Mouse (Mus musculus): ENCODE results near the gene Tex9. TPM values are rescaled to one million over a fixed set of nuclear protein-coding genes. Genes with fewer than 3 reads are reported as not detected.
A peak's percentile ranks its signal among the peaks of the same experiment; 100 is the strongest.

The Tex9 gene
- polyA plus RNA-seq, 1 experiment from 2014 or later = 44.5 TPM

DNA sequence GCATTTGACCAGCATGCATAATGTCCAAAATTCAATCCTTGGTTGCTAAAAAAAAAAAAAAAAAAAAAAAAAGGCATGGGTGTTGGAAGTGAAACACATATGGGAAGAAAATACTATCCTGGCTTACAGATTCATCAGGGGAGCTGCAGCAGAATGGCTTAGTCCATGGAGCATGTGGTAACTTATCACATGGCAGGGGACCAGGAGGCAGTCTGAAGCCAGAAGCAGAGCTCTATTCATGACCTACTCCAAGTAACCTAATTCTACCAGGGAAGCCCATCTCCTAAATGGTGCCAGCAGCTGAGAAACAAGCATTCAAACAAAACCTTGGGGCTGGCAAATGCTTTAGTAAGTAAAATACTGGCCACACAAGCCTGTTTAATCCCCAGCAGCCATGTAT is 27.2 kb upstream of the Tex9 start:
- Histone ChIP-seq H3K9ac (no peak overlapping the region), H3K4me2 (no peak overlapping the region), H3K27me3 (no peaks in the 10 kb centered on the region), H3K4me3 (no peak overlapping the region), H3K36me3 (no peaks in the 10 kb centered on the region), H3K4me1 (no peaks in the 10 kb centered on the region), H3K27ac (no peak overlapping the region), H3K9me3 (no peaks in the 10 kb centered on the region)
- ATAC-seq (ENCODE audit: insufficient number of reproducible peaks, insufficient read depth, low FRiP score, low TSS enrichment, low read depth) = no peak

DNA sequence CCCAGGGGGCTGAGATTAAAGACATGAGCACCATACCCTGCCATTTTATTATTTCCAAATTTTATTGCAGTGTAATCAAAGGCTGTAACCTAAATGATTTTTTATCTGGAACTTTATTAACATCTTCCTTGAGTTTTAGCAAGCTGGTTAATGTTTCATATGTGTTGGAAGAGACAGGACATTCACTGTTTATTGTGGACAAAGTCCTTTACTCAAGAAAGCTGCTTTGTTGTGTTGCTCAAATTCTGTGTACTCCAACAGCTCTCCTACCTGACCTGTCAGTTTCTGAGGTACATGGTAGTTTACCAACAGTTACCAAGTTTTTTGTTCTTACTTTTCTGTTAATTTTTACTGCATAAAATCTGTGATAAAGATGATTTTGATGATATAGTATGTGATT is 23.4 kb upstream of the Tex9 start:
- H3K4me2 ChIP-seq = no peak overlapping the region
- H3K4me3 ChIP-seq = no peak overlapping the region
- no peaks in the 10 kb centered on the region for H3K9me3 ChIP-seq
- no peak overlapping the region for H3K27ac ChIP-seq
- H3K9ac ChIP-seq = no peak overlapping the region
- H3K4me1 ChIP-seq = no peaks in the 10 kb centered on the region
- H3K27me3 ChIP-seq = no peaks in the 10 kb centered on the region
- no peaks in the 10 kb centered on the region for H3K36me3 ChIP-seq
- ATAC-seq (ENCODE audit: insufficient number of reproducible peaks, insufficient read depth, low FRiP score, low TSS enrichment, low read depth) = no peak

DNA sequence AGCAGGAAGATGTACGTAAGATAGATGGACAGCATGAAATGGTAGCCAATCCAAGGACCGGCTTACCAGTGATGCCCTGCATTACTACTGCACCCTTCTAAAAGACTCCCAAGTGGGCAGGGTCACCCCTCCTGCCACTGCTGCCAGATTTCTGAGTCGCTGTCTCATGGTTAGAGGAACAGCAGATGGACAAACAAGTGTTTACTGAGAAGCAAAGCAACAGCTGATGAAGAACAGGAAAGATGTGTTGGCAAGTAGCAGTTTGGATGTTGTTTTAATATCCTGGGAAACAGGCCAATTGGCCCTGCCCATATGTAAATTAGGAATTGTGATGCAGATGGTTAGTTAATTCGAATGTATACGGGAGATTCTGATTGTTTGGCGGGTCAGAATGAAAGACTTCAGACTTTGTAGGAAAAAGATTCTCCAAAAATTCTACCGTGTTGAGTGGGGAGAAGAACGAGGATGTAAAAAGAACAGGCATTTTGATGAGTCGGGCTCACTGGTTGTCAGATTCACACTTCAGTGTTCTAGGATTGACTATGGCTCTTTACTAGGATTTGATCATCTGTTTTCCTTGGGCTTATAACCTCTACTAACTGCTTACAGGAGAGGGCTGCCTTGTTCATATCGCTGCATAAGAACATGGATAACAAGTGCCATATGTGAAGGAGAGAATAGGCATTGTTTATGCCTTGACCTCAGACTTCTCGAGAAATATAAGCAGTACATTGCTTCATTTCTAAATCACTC is 20.4 kb upstream of the Tex9 start:
- H3K4me3 ChIP-seq = no peak overlapping the region
- H3K27ac ChIP-seq = no peak overlapping the region
- no peak for ATAC-seq (ENCODE audit: insufficient number of reproducible peaks, insufficient read depth, low FRiP score, low TSS enrichment, low read depth)
- no peak overlapping the region for H3K9ac ChIP-seq
- H3K4me2 ChIP-seq = no peak overlapping the region
- WGBS = 55% methylated on average over 11 of the region's 11 CpGs
- H3K27me3 ChIP-seq = no peaks in the 10 kb centered on the region
- no peaks in the 10 kb centered on the region for H3K36me3 ChIP-seq
- no peaks in the 10 kb centered on the region for H3K4me1 ChIP-seq
- H3K9me3 ChIP-seq = no peaks in the 10 kb centered on the region

DNA sequence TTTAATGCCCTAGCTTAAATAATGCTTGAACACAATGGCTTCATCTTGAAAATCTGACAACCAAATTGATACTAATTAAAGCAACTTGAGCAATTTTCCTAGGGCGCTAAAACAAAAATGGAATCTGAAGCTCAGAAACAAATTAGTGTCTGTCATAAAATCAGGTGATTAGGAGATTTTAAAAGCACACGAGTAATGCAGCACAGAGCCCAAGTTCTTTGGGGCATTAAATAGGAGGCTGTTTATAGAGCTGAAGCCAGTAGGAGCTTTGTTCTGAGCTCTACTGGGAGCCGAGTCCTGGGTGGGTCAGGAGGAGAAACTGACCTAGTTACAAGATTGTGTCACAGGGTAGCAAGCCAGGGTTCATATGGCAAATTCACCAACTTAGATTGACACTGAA is 5.2 kb upstream of the Tex9 start:
- WGBS = 62% methylated on average over 3 of the region's 3 CpGs
- Histone ChIP-seq H3K9ac (no peak overlapping the region), H3K4me3 (no peak overlapping the region), H3K4me1 (peaks cover 3% of the 10 kb centered on the region), H3K4me2 (no peak overlapping the region), H3K9me3 (no peaks in the 10 kb centered on the region), H3K27ac (no peak overlapping the region), H3K27me3 (no peaks in the 10 kb centered on the region), H3K36me3 (no peaks in the 10 kb centered on the region)
- no peak for ATAC-seq (ENCODE audit: insufficient number of reproducible peaks, insufficient read depth, low FRiP score, low TSS enrichment, low read depth)

DNA sequence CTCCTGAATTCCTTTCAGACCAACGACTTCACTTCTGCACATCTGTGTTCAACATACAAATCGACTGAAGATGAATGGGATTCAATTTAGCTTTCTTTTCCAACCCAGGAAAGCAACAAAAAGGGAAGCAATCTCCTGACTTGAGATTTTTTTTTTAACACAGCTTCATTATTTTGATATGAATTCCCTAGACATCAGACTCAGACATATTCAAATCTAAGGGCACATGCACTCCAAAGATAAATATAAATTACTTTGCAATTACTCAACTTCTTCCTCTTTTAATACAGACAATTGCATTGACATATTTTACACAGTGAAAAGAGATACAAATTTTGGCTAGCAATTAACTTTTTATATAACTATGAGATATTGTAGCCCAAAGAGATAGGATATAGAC is 4.7 kb upstream of the Tex9 start:
- ATAC-seq (ENCODE audit: insufficient number of reproducible peaks, insufficient read depth, low FRiP score, low TSS enrichment, low read depth) = no peak
- Histone ChIP-seq H3K9me3 (no peaks in the 10 kb centered on the region), H3K36me3 (no peaks in the 10 kb centered on the region), H3K27ac (no peak overlapping the region), H3K27me3 (no peaks in the 10 kb centered on the region), H3K4me1 (peaks cover 5% of the 10 kb centered on the region), H3K9ac (no peak overlapping the region), H3K4me3 (no peak overlapping the region), H3K4me2 (no peak overlapping the region)
- WGBS = 65% methylated on average over 2 of the region's 2 CpGs

DNA sequence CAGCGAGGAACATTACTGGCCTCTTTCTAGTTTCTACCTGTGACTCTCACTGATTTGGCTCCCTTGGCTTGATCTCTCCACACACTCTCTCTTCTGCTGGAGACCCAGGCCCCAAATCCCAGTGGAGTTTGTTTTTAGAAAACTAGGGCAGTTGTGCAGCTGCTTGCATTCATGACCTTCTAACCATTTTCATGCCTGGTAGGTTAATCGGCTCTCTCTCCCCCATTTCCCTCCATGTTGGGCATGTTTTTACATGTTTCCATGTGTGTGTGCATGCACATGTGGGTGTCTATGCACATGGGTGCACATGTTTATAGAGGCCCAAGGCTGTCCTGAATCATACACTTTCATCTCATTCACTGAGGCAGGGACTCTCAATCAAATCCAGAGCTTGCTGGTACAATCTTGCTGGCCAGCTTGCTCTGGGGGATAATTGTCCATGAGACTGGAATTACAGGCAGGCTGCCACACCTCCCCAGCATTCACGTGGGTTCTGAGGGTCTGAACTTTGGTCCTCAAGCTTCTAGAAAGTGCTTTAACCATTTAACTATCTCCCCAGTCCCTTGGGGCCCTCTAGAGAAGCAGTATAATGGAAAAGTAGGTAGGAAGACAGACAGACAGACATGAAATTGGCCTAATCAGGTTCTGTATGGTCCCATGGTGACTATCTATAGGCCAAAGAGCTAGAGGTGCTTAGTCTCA is 2.1 kb upstream of the Tex9 start:
- H3K27me3 ChIP-seq = no peaks in the 10 kb centered on the region
- H3K4me3 ChIP-seq = no peak overlapping the region
- WGBS = 69% methylated on average over 3 of the region's 3 CpGs
- H3K36me3 ChIP-seq = no peaks in the 10 kb centered on the region
- no peak for ATAC-seq (ENCODE audit: insufficient number of reproducible peaks, insufficient read depth, low FRiP score, low TSS enrichment, low read depth)
- H3K27ac ChIP-seq = no peak overlapping the region
- no peak overlapping the region for H3K9ac ChIP-seq
- no peak overlapping the region for H3K4me2 ChIP-seq
- peaks cover 13% of the 10 kb centered on the region for H3K4me1 ChIP-seq
- H3K9me3 ChIP-seq = no peaks in the 10 kb centered on the region

DNA sequence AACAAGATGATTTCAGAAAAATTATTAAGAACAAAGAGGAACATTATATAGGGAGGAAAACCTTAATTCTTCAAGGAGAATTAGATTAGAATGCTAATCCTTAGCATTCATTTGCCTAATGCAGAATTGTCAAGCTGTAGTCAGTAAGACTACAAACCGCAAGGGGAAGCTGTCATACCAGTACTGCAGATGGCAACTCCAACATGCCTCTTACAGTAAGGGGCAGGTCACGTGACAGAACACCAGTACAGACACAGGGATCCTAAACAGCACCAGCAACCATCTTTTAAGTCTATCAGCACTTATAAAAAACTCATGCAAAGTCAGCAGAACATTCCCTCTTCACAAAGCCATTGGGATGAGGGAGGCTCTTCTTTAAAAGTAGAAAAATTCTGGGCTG is 1.5 kb upstream of the Tex9 start:
- no peak overlapping the region for H3K9ac ChIP-seq
- 84% methylated on average over 2 of the region's 2 CpGs for WGBS

DNA sequence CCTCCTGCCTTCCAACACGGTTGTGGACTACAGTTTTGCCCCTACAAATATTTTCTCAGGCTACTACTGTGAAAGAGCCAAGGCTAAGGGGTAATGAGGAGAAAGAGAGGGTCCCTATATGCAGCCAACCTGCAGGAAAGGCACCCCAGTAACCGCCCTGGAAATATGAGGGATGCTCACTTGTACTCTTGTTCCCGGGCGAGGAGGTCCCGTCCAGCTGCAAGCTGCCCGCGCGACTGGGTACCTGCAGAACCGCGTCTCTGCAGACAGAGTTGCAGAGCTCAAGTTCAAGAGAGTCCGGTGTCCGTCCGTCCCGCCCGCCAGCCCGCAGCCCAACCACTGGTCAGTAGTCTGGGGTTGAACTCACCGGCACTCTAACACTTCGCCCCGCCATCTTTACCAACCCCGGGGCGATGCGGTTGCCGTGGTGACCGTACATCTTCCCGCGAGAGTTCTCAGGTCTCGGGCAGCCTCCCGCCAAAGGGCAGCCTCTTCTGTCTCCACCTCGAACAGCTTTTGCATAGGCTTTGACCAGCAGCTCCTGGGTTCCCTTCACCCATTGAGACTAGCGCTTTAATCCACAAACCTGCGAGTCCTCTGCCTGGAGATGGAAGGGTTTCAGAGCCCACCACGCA is 336 bp downstream of the Tex9 start:
- peak overlapping the region; percentile 89 for H3K27ac ChIP-seq
- peak overlapping the region; percentile 78 for H3K4me2 ChIP-seq
- under 1% methylated on average over 32 of the region's 32 CpGs for WGBS
- H3K9ac ChIP-seq = peak overlapping the region; percentile 80
- H3K4me3 ChIP-seq = peak overlapping the region; percentile 70
- no peaks in the 10 kb centered on the region for H3K9me3 ChIP-seq
- ATAC-seq (ENCODE audit: insufficient number of reproducible peaks, insufficient read depth, low FRiP score, low TSS enrichment, low read depth) = peak; percentile 78; the same call in 1 of the 2 replicates
- peaks cover 9% of the 10 kb centered on the region for H3K36me3 ChIP-seq
- no peaks in the 10 kb centered on the region for H3K27me3 ChIP-seq
- H3K4me1 ChIP-seq = peaks cover 13% of the 10 kb centered on the region

More for the DNA sequence above, 1.5 kb upstream of the Tex9 start:
- Histone ChIP-seq H3K4me3 (no peak overlapping the region), H3K4me2 (no peak overlapping the region), H3K9me3 (no peaks in the 10 kb centered on the region), H3K27me3 (no peaks in the 10 kb centered on the region), H3K27ac (no peak overlapping the region), H3K4me1 (peaks cover 13% of the 10 kb centered on the region), H3K36me3 (no peaks in the 10 kb centered on the region)
- no peak for ATAC-seq (ENCODE audit: insufficient number of reproducible peaks, insufficient read depth, low FRiP score, low TSS enrichment, low read depth)

DNA sequence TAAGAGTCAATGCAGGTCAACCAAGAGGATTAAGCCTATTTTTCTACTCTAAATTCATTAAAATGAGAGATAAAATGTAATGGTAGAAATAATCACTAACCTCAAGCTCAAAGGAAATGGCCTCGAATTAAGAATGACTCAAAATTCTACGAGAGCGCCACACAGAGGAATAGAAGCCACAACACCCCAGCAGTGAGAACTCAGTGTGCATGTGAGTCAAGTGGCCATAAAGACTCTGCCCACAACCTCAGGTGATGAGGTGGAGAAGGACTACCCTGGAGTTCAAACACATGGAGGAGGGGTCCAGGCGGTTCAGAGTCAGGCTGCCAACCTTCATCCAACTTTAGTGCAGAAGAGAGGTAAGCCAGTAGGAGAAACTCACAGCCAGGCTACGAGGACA is 2.9 kb downstream of the Tex9 start:
- H3K9me3 ChIP-seq = no peaks in the 10 kb centered on the region
- H3K4me1 ChIP-seq = peaks cover 13% of the 10 kb centered on the region
- H3K36me3 ChIP-seq = peaks cover 24% of the 10 kb centered on the region
- H3K4me2 ChIP-seq = no peak overlapping the region
- H3K27ac ChIP-seq = no peak overlapping the region
- ATAC-seq (ENCODE audit: insufficient number of reproducible peaks, insufficient read depth, low FRiP score, low TSS enrichment, low read depth) = no peak
- H3K27me3 ChIP-seq = no peaks in the 10 kb centered on the region
- 91% methylated on average over 5 of the region's 5 CpGs for WGBS
- H3K4me3 ChIP-seq = no peak overlapping the region
- no peak overlapping the region for H3K9ac ChIP-seq

DNA sequence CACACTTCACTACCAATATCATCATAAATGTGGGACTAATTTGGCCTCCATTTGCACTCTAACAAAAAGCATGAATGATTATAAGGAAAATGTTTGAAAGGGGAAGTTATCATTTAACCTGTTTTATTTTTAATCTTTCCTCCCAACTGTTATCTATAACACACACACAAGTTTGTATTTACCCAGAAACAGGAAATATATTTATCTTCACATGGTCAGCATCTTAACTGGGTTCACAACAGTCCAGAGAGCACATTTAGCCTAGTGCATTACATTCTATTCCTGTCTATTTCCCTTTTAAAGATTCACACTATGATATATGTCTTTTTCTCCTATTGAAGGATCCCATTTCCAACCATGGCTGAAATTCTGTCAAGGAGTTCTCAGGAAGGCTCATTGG is 3.5 kb downstream of the Tex9 start:
- Histone ChIP-seq H3K27ac (no peak overlapping the region), H3K27me3 (no peaks in the 10 kb centered on the region), H3K9ac (no peak overlapping the region), H3K9me3 (no peaks in the 10 kb centered on the region), H3K4me2 (no peak overlapping the region), H3K4me1 (peaks cover 13% of the 10 kb centered on the region), H3K36me3 (peaks cover 24% of the 10 kb centered on the region), H3K4me3 (no peak overlapping the region)
- no peak for ATAC-seq (ENCODE audit: insufficient number of reproducible peaks, insufficient read depth, low FRiP score, low TSS enrichment, low read depth)

DNA sequence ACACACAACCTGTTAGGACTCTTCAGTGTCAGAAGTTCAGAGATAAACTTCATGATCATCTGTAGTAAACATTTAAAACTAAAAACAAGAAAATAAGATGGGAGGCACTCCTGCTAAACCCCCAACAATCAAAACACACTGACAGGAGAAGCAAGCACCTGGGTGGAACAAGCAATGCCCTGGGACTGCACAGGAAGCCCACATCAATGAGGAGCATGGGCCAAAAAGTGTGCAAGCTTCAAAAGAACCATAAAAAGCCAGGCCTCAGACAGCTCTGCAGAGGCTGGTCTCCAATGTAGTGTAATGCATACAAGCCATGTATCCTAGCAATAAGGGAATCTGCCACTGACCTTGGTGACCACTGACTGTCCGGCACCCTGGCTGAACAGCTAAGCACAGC is 12.7 kb downstream of the Tex9 start:
- Histone ChIP-seq H3K4me3 (no peak overlapping the region), H3K4me2 (no peak overlapping the region), H3K4me1 (no peaks in the 10 kb centered on the region), H3K36me3 (peaks cover 34% of the 10 kb centered on the region), H3K9ac (no peak overlapping the region), H3K9me3 (no peaks in the 10 kb centered on the region), H3K27ac (no peak overlapping the region), H3K27me3 (no peaks in the 10 kb centered on the region)
- WGBS = 84% methylated on average over 1 of the region's 1 CpGs
- no peak for ATAC-seq (ENCODE audit: insufficient number of reproducible peaks, insufficient read depth, low FRiP score, low TSS enrichment, low read depth)

DNA sequence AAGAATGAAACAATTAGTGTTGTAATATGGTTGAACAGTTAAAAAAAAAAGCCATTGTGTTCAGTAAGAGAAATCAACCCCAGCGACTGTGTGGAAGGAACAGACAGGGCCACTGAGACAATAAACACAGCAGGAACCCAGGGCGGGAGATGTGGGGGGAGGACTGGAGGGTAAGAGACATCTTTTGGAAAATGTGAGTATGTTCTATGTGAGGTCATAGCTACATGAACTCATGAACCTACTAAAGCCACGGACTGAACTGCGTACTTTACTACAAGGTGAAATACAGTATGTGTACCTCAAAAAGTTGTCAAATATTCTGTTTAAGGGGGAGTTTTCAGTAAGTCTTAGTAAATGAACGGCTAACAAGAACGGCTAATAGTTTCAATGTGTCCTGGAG is 14.7 kb downstream of the Tex9 start:
- H3K9me3 ChIP-seq = no peaks in the 10 kb centered on the region
- peaks cover 49% of the 10 kb centered on the region for H3K36me3 ChIP-seq
- 74% methylated on average over 6 of the region's 6 CpGs for WGBS
- H3K27ac ChIP-seq = no peak overlapping the region
- H3K27me3 ChIP-seq = no peaks in the 10 kb centered on the region
- H3K9ac ChIP-seq = no peak overlapping the region
- no peak overlapping the region for H3K4me2 ChIP-seq
- H3K4me3 ChIP-seq = no peak overlapping the region
- no peak for ATAC-seq (ENCODE audit: insufficient number of reproducible peaks, insufficient read depth, low FRiP score, low TSS enrichment, low read depth)
- no peaks in the 10 kb centered on the region for H3K4me1 ChIP-seq
